Mouse (Mus musculus) urinary bladder, adult 2 months (tissue): ENCODE measurements around the gene Rhebl1. TPM values are rescaled to one million over a fixed set of nuclear protein-coding genes. Genes with fewer than 3 reads are reported as not detected.
"Not testable (repeated sequence)": the region's sequence is repeated elsewhere in the genome, so short reads cannot be mapped to it uniquely, and the experiment has no call there.

Experiments used
- DNase-seq: peaks from one replicate; pipeline ENCODE4 v3.0.0; 2022; ENCODE audit warnings: low spot score
- polyA plus RNA-seq: library from polyadenylated mRNA; depleted of rRNA; stranded (reverse); fragments of >200 nt; gene quantifications from 2 replicates; pipeline ENCODE4 v1.2.3, GENCODE M21; 2012; rRNA removed

Gene Rhebl1
- 10.2 and 12.4 TPM in 2 replicates for polyA plus RNA-seq

DNA sequence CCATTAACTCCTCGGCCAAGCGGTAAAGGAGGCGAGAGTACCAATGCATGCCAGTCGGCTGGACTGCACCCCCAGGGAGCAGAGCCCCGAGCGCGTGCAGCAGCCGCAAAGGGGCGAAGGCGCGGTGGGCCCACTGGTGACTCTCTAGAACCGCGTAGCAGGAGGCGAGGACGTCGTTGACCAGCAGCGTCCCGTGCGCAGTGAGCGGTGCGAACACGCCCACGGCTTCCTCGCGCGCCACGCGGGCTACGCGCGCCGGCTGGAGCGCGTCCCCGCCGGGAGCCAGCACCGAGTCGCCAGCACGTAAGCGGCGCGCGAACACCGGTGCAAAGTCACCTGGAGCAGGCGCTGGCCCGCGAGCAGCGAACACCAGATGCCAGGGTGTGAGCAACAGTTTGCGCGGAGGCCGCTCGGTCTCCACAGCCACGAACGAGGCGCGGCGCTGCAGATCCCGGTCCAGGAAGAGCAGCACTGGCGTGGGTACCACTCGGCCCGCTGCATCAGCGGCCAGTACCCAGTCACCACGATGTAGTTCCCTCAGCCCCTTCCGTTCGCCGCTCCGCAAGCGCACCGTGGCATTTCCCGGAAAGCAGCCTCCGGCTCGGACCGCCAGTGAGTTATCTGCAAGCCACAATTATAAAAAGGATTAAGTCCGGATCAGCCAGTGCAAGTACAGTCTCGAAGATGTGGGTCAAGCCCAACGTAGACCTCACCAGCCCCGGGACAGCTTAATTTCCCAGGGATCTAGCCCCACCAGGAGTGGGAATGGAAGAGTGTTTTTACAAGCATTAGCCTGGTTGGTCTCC is at the start of gene Rhebl1:
Gene Rhebl1, minus strand, starts transcription at position 601 of the 806 bp plus-strand sequence.
- DNase-seq: no peak

DNA sequence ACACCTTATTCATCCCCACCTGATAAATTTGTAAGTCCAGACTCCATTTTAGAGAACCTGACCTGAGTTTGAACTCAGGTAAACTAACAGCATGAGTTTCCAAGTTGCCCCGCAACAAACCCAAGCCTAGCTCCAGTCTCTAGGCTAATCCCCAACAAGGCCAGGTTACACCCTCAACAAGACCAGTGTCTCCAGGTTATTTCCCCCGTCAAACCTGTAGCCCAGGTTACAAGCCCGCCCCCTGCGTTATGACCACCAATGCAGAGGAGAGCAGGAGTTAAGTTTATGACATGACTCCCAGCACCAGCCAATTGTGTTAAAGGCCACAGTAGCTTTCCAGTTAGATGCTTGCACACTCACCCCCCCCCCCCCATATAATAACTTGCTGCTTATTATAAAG is 48.8 kb upstream of the Rhebl1 start:
- DNase-seq: no peak

DNA sequence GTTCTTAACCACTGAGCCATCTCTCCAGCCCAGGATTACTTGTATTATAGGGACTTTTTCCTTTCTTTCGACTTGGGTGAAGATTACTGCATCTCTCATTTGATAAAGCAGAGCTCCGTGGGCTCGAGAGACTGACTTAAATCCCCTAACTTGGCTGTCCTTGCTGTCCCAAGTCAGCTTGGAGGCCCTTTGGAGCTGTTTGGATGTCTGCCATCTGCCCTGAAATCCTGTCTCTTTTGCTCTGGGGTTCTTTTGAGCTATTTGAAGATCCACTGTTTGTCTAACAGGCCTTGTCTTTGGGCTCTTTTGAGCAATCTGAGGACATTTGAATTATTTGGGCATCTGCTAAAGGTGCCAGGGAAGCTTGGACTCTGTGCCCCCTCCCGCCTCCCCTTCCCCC is 47.7 kb upstream of the Rhebl1 start:
- no peak for DNase-seq

DNA sequence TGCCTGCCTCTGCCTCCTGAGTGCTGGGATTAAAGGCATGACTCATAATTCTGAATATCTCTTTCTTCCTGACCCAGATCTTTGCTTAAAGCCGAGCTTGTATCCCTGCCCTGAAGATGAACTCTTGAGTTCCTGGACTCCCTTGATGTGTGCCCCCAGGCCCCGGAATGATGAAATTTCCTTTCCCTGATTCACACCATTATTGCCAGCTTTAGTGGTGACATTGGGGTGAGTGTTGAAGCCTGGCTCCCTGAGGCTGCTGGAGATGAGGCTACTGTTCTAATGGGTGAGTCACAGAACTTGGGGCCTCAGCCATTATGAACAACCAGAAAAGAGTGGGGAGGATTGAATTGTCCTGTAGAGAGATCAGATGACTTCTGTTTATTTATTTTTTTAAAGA is 47.2 kb upstream of the Rhebl1 start:
- no peak for DNase-seq

DNA sequence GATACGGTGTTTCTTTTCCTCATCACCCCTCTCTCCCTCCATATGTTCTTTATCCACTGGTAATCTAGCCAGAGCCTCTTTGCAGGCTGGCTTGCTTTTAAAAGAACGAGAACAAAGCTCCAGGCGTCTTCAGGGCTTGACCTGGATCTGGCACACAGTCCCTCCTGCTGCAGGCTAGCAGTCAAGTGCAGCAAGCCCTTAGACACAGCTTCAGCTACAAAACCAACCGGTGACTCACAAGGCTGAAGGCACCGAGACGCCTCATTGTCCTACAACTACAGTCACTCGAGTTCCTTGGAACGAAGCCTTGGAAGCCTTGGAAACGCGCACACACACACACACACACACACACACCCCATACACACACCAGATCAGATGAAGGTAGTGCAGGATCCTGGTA is 46.5 kb upstream of the Rhebl1 start:
- DNase-seq: no peak

DNA sequence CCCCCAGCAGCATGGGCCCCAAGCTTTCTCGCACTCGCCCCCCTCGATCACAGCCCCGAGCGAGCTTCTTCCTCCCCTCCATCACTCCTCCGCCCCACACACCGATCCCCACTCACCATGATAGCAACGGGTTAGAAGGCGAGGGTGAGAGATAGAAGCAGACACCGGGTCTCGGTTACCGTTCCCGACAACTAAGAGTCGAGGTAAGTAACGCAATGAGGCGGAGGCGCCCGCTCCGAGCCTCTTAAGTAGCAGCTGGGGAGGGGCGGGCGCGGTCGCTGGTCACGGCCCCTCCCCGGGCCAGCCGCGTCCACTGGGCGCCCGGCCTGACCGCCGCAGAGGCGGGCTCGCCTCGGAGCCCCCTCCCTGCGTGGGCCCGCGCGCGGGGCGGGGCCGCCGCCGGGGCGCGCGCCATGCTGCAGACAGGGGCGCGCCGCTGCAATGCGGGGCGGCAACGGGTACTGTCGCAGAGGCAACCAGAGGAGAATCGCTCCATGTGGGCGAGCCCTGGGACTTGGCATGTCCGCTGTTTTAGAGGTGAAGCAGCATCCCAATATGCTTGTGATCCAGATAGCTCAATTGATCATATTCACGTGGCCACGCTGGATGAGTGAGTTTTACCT is 40.0 kb upstream of the Rhebl1 start, which contains the start of gene Tuba1b:
Gene Tuba1b, minus strand, starts transcription at position 349 of the 623 bp plus-strand sequence.
- DNase-seq: peak; percentile 86

DNA sequence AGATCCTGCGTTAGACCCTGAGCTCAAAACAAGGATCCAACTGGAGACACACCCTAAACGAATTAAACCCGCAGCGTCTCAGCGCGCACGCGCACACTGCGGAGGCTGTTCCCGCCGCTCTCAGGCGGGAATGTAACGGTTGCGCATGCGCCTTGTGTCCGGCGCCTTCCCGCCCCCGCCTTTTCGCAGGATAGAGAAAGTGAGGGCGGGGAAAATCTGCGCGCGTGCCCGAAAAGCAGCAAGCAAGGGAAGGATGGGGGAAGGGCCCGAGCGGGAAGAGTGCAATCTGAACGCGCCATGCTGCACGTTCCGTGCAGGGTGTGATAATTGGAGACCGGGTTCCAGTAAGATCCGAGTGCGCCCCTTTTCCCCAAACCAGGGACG is 39.5 kb upstream of the Rhebl1 start:
- DNase-seq: peak; percentile 79

DNA sequence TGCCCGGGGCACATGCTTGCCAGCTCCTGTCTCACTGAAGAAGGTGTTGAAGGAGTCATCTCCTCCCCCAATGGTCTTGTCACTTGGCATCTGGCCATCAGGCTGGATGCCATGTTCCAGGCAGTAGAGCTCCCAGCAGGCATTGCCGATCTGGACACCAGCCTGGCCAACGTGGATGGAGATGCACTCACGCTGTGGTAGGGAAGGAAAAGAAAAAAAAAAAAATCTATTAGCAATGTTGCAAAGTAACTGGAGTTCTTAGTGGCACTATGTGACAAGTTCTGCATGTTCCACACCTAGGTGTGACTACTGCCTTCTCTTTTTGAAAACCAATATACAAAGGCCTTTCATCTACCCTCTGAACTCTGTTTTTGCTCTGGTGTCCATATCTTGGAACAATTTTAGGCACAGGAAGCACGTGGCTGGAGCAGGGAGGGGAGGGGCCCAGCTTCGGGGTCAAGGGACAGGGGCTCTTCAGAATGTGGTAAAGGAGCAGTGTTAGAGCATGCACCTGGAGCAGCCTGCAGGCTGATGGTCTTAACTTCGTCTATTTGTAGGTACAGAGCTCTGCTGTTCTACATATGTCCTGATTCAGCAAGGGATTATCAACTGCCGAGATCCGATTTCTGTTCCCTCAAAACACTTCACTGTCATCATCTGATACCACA is 38.8 kb upstream of the Rhebl1 start:
- DNase-seq: not testable (repeated sequence)

DNA sequence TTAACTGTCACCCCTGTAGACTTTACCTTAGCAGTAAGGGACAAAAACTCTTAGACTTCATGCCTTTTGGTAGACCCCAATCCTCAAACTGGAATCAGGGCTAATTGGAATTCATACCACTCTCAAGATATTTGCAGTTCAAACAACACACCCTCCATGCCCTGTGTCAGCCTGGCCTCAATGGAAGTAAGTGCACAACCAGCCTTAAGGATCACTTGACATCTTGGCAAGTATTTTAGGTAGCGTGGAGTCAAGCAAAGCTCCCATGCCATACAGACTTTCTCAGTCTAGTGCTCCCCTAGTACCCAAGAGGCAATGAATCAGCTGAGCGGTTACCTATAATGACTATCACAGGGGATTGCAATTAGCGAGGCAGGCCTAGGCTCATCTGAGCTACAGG is 36.7 kb upstream of the Rhebl1 start:
- no peak for DNase-seq

DNA sequence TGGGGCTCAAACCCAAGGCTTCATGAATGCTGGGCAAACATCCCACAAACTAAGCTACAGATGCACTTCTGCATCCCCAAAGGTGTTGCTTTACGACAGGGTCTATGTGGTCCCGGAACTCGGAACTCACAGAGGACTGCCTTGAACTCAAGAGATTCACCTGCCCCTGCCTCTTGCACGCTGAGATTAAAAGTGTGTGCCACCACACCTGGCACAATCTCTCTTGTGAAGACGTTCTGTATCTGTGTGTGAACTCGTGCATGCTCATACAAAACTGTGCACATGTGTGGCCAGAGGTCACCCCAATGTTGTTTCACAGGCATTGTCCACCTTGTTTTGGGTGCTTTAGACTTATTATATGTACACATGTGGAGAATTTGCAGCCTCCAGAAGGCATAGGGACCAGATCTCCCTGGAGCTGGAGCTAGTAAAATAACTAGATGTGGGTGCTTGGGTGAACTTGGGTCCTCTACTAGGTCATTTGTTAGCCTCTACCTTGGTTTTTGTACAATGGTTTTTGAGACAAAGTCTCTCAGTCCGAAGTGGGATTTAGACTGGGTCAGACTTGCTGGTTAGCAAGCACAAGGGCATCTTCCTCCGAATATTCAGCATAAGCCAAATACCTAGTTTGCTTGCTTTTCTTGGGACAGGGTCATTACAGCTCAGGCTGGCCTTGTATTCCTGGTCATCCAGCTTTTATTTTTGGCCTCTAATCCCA is 35.8 kb upstream of the Rhebl1 start:
- no peak for DNase-seq

DNA sequence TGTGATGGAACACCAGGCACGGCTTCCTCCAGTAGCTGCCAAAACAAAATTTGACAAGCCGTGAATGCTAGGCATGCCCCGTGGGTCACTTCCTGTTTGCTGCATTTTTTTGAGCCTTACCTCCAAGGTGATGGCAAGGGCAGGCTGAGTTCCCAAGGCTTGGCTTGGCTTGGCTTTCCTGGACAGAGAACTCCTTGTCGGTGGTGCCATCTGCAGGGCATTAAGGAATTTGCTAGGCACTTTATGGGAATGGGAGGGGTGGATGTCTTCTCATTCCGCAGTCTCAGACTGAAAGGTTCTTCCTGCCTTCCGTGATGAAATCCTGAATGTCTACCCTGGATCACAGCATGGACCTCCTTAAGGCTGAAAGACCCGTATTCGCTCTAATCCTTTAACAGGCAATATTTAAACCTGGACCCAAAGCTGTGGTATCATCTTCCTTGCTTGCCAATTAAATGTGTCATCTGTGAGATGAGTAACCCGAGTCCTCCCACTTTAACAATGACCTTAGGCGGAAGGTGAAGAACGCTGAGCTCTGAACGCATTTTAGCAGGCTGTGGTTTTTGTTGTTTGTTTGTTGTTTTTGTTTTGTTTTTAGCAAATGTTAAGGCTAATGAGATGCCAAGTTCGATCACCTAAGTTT is 34.4 kb upstream of the Rhebl1 start:
- DNase-seq: no peak

DNA sequence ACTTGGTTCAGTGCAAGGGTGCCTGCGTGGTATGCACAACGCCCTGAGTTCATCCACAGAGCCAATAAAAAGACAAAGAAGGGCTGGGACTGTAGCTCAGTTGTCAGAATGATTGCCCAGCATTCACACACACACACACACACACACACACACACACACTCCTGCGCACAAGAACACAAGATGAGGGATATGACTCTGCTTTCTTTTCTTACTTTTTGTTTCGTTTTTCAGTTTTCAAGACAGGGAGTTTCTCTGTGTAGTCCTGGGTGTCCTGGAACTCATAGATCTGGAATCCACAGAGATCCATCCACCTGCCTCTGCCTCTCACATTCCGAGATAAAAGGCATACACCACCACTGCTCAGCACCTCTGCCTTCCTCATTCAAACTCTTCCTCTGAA is 33.2 kb upstream of the Rhebl1 start:
- DNase-seq: no peak

DNA sequence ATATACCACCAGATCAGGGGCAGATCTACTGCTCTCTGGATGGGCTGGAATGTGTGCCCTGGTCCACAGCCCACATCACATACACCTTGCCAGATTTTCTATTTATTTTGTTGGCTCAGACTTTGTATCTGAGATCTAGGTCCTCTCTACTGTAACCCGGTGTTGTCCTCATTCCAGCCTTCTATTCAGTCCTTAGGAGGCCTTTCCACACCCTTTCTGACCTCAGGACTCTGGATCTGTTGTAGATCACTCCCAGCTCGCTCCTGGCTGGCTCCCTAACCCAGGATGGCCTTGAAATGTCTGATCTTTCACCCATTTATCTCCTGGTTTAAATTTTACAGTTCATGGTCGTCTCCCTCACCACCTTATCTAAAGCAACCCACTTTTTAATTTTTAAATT is 30.3 kb upstream of the Rhebl1 start:
- no peak for DNase-seq

DNA sequence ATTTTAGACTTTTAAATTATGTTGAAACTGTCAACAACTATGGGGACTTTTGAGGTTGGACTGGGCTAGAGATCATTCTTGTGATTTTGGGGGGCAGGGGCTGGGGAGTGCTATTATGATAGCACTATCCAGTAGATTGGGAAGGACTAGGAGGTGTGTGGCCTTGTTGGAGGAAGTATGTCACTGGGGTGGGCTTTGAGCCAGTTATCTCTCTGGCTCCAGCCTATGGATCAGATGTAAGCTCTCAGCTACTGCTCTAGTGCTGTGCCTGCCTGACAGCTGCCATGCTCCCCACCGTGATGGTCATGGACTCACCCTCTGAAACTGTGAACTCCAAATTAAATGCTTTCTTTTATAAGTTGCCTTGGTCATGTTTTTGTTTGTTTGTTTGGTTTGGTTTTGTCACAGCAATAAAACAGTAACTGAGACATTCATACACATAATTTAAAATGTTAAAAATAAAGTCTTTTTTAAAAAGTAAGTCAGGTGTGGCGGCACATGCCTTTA is 28.7 kb upstream of the Rhebl1 start:
- DNase-seq: no peak

DNA sequence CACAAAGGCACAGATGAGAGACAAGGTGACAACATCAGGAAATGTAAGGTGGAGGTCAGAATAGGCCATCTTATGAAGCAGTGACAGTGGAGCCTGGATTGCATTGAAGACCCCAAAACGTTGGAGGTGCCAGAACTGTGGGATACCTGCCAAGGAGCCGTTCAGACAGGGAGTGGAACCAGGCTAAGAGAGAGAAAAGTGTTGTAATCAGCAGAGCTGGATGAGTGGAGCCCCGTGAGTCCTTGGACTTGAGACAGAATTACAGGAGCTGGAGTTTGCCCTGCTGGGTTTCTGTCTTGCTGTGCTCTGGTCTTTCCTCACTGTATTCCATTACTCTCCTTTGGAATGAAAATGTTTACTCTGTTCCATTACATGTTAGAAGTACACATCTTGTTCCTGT is 28.2 kb upstream of the Rhebl1 start:
- no peak for DNase-seq

DNA sequence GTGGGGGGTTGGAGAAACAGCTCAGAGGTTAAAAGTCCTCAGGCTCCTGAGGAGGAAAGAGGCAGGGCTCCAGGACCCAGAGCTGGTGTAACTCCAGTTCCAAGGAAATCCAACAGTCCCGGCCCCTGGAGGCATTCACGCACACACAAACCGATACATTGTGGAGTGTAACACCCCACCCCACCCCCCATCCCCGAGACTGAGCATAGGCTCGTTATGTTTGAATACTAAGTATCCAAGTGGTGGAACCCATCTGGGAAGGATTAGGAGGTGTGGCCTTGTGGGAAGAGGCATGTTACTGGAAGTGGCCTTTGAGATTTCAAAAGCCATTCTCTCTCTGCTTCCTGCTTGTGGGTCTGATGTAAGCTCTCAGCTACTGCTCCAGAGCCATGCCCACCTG is 27.2 kb upstream of the Rhebl1 start:
- no peak for DNase-seq

DNA sequence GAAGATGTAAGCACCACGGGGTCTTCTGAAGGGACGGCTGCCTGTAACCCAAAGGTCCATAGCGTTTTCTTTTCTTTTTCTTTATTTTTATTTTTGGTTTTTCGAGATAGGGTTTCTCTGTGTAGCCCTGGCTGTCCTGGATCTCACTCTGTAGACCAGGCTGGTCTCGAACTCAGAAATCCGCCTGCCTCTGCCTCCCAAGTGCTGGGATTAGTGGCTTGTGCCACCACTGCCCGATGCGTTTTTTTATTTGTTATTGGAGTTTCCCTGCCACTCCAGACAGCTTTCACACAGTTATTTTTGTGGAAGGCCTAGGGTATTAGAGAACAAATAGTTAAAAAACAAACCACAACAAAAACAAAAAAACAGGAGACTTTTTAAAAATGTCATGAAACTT is 24.2 kb upstream of the Rhebl1 start:
- not testable (repeated sequence) for DNase-seq

DNA sequence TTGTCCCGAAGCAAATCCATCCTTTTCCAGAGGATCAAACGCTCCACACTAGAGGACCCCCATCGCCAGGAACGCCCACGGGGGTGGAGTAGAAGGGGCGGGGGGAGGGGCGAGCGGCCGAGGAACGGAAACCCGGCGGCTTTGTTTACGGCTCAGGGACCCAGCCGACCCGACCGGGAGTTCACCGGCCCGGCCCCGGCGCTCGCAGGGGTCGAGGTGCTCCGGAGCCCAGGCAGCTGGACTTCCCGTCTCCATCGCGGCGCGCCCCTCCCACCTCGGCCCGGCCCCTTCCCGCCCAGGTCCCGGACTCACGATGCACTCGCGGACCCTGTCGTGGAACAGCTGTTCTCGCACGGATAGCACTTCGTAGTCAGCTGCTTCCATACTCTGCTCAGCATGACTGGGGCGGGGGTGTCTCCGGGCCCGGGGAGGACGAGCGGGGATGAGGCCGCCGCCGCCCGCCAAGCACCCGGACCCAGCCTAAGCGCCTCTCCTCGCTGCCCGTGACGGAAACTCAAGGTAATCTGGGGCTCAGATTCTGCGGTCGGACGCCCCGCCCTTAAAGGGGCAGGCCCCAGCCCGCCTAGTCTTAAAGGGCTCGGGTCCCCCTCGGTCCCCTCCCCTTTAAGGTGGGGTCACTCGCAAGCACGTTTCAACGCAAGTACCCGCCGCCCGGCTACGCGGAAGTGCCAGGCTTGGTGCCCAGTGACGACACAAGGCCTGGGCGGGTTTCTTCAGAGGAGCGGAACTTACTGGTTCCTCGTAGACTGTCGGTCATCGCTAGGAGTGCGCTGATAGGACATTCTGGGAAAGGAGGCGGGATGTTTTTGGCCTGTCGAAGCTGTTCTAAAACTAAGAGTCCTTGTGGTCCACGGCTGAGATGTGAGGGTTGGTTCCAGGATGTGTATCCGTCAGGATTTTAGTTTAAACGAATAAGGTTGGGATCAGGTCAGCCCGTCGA is 23.5 kb upstream of the Rhebl1 start, which contains the start of gene Lmbr1l:
Gene Lmbr1l, minus strand, starts transcription at position 694 of the 961 bp plus-strand sequence.
- peak; percentile 92 for DNase-seq

DNA sequence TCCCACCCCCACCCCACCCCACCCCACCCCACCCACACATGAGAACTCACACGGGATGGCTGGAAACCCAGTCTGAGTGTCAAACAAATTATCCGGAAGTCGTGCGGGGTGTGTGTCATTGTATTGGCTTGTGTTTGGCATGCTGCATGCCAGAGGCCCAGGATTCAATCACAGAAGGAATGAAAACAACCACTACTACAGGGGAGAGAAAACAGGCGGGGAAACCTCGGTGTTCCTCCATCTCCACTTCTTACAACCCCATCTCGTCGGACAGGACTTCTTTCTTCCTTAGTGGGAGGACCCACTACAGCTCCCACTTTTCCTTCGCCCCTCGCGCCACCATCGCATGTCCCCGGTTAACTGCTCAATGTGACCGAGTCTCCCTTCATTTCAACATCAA is 22.8 kb upstream of the Rhebl1 start:
- DNase-seq: no peak

DNA sequence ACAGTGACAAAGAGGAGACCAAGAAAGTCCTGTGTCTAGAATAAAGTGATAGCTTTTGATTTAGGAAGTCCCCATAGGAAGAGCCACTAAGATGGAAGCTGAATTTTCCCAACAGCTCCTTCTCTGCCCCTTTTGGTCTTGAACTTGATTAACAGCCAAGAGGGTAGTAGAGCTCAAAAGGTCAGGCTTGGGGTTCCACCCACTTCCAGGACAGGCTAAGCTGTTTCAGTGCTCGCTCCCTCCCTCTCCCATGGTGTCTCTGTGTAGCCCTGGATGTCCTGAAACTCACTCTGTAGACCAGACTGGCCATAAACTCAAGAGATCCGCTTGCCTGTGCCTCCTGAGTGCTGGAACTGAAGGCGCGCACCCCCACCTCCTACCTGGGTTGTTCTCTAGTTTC is 21.7 kb upstream of the Rhebl1 start:
- no peak for DNase-seq
